Mouse (Mus musculus) lung, adult 2 months (tissue): ENCODE results near the gene Rgs9bp.

Source experiments
- CTCF ChIP-seq: fragments of 200-500 bp; IDR thresholded peaks from 2 replicates; pipeline ENCODE4 v1.5.1; 2011; ENCODE audit warnings: mild to moderate bottlenecking, low read length, control low read depth; ENCODE audit not compliant: insufficient read depth
- POLR2A ChIP-seq: fragments of 200-500 bp; IDR thresholded peaks from 2 replicates; pipeline ENCODE4 v1.6.1; 2011; ENCODE audit warnings: low read depth, mild to moderate bottlenecking, control low read depth, low read length, borderline replicate concordance; ENCODE audit errors: extremely low read depth

- TF ChIP-seq POLR2A (no peak), CTCF (no peak)
Measured at GRCm38 (mm10) chr7:35563071-35563470, 22.3 kb downstream of the Rgs9bp start.
